Mouse (Mus musculus) midbrain, embryonic 12.5 days (tissue): Measurements from ENCODE around the gene Tmigd1. TPM values are rescaled to one million over a fixed set of nuclear protein-coding genes. Genes with fewer than 3 reads are reported as not detected.

Experiments
- ATAC-seq: fragments of 200-750 bp; cut with Nextera tagmentation; 2 replicates; pipeline ENCODE4 v1.8.0; 2017; ENCODE audit warnings: low read depth, moderate TSS enrichment, moderate library complexity; ENCODE audit not compliant: low FRiP score
- H3K27ac ChIP-seq: fragments of 300-500 bp; sonication (generic); replicated peaks from 2 replicates; pipeline ENCODE4 v1.5.1; 2016; ENCODE audit warnings: mild to moderate bottlenecking
- H3K27me3 ChIP-seq: fragments of 300-500 bp; sonication (generic); 2 replicates; pipeline ENCODE4 v1.6.1; 2016; ENCODE audit warnings: mild to moderate bottlenecking
- H3K36me3 ChIP-seq: fragments of 300-500 bp; sonication (generic); 2 replicates; pipeline ENCODE4 v1.6.1; 2016
- H3K4me1 ChIP-seq: fragments of 300-500 bp; sonication (generic); 2 replicates; pipeline ENCODE4 v1.6.1; 2016
- H3K4me2 ChIP-seq: fragments of 300-500 bp; sonication (generic); replicated peaks from 2 replicates; pipeline ENCODE4 v1.6.1; 2016; ENCODE audit warnings: mild to moderate bottlenecking, moderate library complexity
- H3K4me3 ChIP-seq: fragments of 300-500 bp; sonication (generic); 2 replicates; pipeline ENCODE4 v1.5.1; 2016; ENCODE audit warnings: mild to moderate bottlenecking
- H3K9ac ChIP-seq: fragments of 300-500 bp; sonication (generic); replicated peaks from 2 replicates; pipeline ENCODE4 v1.6.1; 2016; ENCODE audit warnings: mild to moderate bottlenecking, moderate library complexity
- H3K9me3 ChIP-seq: fragments of 300-500 bp; sonication (generic); 2 replicates; pipeline ENCODE4 v1.6.1; 2016; ENCODE audit warnings: mild to moderate bottlenecking
- WGBS: fragments of 180-500 bp; shearing (Covaris S2); methylation state at CpG from one replicate; pipeline ENCODE4 v1.1.7; 2016; 5-methylcytosine and 5-hydroxymethylcytosine counted together
- polyA plus RNA-seq: library from polyadenylated mRNA; unstranded; fragments of >200 nt; fragmentation: Nextera tagmentation; extraction: Ambion mirVana; gene quantifications from 2 replicates; pipeline ENCODE4 v1.2.1, GENCODE M21; 2016

Gene Tmigd1
- polyA plus RNA-seq, 1 experiment from 2014 or later: not detected

DNA sequence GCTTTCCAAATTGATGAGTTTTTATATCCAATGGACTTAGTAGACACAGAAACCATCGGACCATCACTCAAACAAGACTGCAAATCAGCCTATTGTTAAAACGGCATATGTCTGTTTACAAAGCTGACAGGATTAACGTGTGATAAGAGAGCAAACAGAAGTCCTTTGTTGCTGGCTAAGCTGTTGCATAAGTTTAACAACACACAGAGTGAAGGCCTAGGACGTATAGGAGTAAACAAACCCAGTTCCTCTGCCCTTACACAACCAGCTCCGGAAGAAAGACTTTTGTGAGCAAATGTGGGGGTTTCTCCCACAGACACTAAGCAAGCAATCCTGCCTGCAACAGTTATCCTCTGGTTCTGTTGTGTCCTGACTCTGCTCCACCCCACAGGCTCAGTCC lies 17.5 kb upstream of the Tmigd1 start:
- Histone ChIP-seq H3K4me1 (no peaks in the 10 kb centered on the region), H3K9me3 (no peaks in the 10 kb centered on the region), H3K9ac (no peak overlapping the region), H3K4me2 (no peak overlapping the region), H3K36me3 (no peaks in the 10 kb centered on the region), H3K4me3 (no peak overlapping the region), H3K27ac (no peak overlapping the region), H3K27me3 (no peaks in the 10 kb centered on the region)
- WGBS: 25% methylated on average over 5 of the region's 5 CpGs
- ATAC-seq: no peak

DNA sequence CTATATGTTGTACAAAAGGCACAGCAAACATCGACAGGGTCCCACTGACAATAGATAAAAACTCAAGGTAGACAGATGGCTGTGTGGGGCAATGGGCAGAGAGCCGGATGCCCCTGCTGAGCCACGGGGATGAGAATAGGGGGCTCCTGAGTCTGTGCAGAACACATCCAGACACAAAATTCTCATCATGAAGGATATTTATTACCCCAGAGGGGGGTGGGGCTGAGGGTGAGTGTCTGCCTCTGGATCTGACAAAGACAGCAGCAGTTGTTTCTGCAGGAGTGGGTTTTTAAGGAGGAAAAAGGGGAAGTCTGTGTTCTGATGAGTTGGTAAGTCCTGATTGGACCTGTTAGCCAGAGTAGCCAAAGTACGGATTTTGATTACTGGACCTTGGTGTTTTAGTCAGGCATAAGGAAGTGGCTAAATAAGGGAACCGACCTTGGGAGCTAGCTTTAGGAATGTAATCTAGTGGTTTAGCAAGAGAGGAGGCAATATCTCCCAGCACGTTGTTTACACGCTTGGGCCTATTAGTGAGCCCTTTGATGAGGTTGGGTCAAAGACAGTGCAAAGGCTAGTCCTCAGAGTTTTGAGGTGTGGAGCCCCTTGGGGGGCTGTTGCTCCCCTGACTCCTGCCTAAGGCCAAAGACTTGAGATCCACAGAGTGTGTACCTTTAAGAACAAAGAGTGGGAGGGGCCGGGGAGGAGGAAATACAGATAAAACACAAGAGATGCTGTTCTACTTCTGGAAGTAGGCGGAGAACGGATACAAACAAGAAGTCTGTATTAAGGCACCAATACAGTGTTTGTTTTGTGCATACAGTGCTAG lies 12.4 kb upstream of the Tmigd1 start:
- Histone ChIP-seq H3K4me2 (no peak overlapping the region), H3K36me3 (no peaks in the 10 kb centered on the region), H3K27me3 (no peaks in the 10 kb centered on the region), H3K9me3 (no peaks in the 10 kb centered on the region), H3K4me1 (no peaks in the 10 kb centered on the region; the same call in 1 of the 2 replicates), H3K9ac (no peak overlapping the region), H3K27ac (no peak overlapping the region), H3K4me3 (no peak overlapping the region)
- 78% methylated on average over 10 of the region's 10 CpGs for WGBS
- no peak for ATAC-seq

DNA sequence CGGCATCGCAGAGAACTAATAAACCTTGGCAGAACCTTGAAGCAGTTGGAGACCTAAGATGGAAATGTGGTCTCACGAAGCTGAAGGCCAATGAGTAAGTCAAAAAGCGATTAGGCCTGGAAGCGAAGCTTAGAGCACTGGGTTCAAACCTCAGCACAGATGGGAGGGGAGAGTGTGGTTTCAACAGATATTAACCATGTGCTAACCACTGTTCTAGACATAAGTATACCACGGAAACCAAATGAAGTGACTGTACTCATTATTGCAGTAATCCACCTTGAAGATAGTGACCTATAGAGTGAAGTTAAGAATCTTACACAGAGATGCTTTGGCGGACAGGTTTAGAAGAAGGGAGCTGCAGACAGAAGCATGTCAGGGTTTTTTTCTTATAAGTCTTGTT lies 10.8 kb upstream of the Tmigd1 start:
- 91% methylated on average over 7 of the region's 7 CpGs for WGBS
- H3K27me3 ChIP-seq: no peaks in the 10 kb centered on the region
- H3K4me1 ChIP-seq: no peaks in the 10 kb centered on the region; the same call in 1 of the 2 replicates
- no peak overlapping the region for H3K27ac ChIP-seq
- H3K4me2 ChIP-seq: no peak overlapping the region
- no peak overlapping the region for H3K9ac ChIP-seq
- H3K9me3 ChIP-seq: no peaks in the 10 kb centered on the region
- no peak for ATAC-seq
- no peaks in the 10 kb centered on the region for H3K36me3 ChIP-seq
- H3K4me3 ChIP-seq: no peak overlapping the region

DNA sequence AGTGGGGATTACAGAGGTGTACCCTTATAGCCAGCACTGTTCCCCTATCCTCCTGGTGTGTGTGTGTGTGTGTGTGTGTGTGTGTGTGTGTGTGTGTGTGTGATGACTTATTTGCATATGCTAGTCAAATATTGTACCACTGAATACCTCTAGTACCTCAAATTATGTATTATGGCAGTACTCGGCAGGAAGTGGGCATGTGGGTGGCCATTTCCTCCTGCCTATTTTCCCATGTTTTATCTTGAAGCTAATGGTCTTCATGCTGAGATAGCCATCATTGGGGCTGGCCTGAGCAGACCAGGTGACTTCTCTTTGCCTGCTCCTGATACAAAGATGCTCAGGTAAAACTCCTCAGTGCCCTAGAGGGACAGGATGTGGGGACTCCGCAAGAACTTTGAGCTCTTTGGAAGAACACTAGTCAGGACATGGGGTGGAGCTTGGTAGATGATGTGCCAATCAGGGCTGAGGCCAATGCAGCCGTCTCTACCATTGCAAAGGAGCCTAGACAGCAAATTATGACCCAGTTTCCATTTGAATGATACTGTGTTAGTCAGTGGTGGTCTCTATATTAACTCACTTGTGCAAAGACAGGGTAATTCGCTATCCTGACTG lies 10.1 kb upstream of the Tmigd1 start:
- 85% methylated on average over 4 of the region's 4 CpGs for WGBS
- H3K27me3 ChIP-seq: no peaks in the 10 kb centered on the region
- H3K9ac ChIP-seq: no peak overlapping the region
- no peaks in the 10 kb centered on the region for H3K9me3 ChIP-seq
- H3K4me3 ChIP-seq: no peak overlapping the region
- no peaks in the 10 kb centered on the region for H3K36me3 ChIP-seq
- no peak overlapping the region for H3K27ac ChIP-seq
- H3K4me2 ChIP-seq: no peak overlapping the region
- no peaks in the 10 kb centered on the region; the same call in 1 of the 2 replicates for H3K4me1 ChIP-seq
- ATAC-seq: no peak

DNA sequence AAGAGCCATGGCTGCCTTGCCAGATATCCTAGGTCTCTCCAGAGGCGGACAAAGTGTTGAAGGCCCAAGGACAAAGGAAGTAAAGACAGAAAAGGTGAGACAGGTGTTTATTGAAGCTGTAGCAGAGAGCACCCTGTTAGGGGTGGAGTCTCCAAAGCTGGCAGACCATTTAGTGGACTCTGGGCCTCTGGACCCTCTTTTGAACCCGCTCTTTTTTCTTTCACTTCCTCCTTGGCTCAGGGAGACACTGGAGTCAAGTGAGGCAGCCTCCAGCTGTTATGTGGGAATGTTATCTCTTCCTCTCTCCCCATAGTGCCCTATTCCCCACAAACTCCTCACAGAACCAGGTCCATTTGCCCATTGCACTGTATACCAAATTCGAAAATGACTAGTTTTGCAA lies 9.0 kb upstream of the Tmigd1 start:
- H3K27ac ChIP-seq: no peak overlapping the region
- H3K9ac ChIP-seq: no peak overlapping the region
- no peak for ATAC-seq
- WGBS: 85% methylated on average over 3 of the region's 3 CpGs
- no peaks in the 10 kb centered on the region for H3K27me3 ChIP-seq
- no peak overlapping the region for H3K4me2 ChIP-seq
- H3K4me1 ChIP-seq: peaks cover 4% of the 10 kb centered on the region
- no peak overlapping the region for H3K4me3 ChIP-seq
- H3K36me3 ChIP-seq: no peaks in the 10 kb centered on the region
- no peaks in the 10 kb centered on the region for H3K9me3 ChIP-seq

DNA sequence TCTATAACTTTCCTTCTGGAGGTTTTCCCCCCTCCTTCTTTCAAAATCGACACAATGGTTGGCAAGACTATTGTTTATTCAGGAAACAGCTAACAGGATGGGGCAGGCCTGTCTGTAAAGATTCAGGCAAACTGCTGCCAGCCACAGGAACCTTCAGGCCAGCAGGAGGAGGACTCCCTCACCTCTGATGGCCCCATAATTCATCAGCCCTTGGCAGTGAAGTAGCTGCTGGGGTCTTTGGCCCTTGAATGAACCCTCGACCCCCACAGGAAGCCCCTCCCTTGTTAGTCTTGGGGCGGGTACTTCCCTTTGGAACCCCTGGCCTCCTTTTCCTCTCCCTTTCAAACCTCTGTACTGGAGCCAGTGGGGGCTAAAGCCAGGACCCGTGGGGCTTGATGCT lies 8.4 kb upstream of the Tmigd1 start:
- Histone ChIP-seq H3K4me3 (no peak overlapping the region), H3K27me3 (no peaks in the 10 kb centered on the region), H3K9ac (no peak overlapping the region), H3K4me2 (no peak overlapping the region), H3K36me3 (no peaks in the 10 kb centered on the region), H3K27ac (no peak overlapping the region), H3K9me3 (no peaks in the 10 kb centered on the region), H3K4me1 (peaks cover 7% of the 10 kb centered on the region)
- no peak for ATAC-seq
- WGBS: 65% methylated on average over 4 of the region's 4 CpGs

DNA sequence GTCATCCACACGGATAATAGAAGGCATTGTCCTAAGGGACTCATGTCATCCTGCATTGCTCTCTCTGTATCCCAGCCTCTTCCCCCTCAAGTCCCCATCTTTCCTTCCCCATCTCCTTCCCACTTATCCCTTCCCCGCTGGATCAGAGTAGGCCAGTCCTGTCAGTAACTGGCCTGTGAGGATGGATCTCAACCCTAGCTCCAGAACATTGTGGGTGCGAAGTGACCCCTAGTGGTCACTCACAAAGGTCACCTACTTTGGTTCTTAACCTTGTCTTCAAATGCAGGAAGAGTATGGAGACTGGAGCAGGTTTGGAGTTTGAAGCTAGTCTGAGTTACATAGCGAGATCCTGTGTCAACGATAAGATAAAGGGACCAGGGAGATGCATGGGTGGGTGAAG lies 7.7 kb upstream of the Tmigd1 start:
- no peaks in the 10 kb centered on the region for H3K36me3 ChIP-seq
- H3K27ac ChIP-seq: no peak overlapping the region
- peaks cover 7% of the 10 kb centered on the region for H3K4me1 ChIP-seq
- H3K4me2 ChIP-seq: no peak overlapping the region
- ATAC-seq: no peak
- H3K9ac ChIP-seq: no peak overlapping the region
- H3K27me3 ChIP-seq: no peaks in the 10 kb centered on the region
- 33% methylated on average over 5 of the region's 5 CpGs for WGBS
- no peak overlapping the region for H3K4me3 ChIP-seq
- H3K9me3 ChIP-seq: no peaks in the 10 kb centered on the region

DNA sequence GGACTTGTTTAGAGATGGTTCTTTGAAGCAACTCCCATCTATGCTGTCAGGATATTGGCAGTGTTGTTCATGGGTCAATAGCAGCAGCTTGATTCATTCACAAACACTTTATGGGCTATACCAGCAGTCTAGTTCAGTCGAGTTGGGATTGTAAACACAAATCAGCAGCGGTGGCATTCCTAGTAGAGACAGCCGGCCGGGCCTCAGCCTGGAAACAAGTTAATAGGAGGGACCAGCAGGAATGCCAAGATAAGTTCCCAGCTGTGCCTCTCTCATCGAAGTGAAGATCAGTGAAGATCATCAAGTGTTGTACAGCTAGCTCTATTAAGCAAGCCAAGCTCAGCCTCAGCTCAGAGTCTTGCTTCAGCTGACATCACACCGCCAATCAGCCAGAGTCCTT lies 5.6 kb upstream of the Tmigd1 start:
- no peak overlapping the region for H3K27ac ChIP-seq
- H3K4me1 ChIP-seq: peaks cover 7% of the 10 kb centered on the region
- no peaks in the 10 kb centered on the region for H3K36me3 ChIP-seq
- H3K9me3 ChIP-seq: no peaks in the 10 kb centered on the region
- H3K4me2 ChIP-seq: no peak overlapping the region
- no peak overlapping the region for H3K9ac ChIP-seq
- WGBS: 76% methylated on average over 6 of the region's 6 CpGs
- no peaks in the 10 kb centered on the region for H3K27me3 ChIP-seq
- no peak for ATAC-seq
- H3K4me3 ChIP-seq: no peak overlapping the region

DNA sequence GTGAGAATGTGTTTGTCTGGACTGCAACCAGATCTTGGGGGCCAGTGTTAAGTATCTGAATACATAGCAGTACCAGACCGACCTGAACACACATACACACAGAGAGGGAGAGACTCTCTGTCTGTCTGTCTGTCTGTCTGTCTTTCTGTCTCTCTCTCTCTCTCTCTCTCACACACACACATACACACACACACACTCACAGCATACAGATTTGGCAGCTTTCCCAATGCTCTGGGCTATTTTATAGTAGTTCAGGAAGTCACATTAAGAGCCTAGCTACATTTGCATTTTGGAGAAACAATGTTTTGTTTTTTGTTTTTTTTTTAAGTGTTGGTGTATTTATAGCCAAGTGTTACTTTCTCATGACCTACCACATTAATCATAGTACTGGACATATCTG lies 4.8 kb upstream of the Tmigd1 start:
- no peaks in the 10 kb centered on the region for H3K9me3 ChIP-seq
- no peak overlapping the region for H3K4me2 ChIP-seq
- WGBS: 64% methylated on average over 1 of the region's 1 CpGs

DNA sequence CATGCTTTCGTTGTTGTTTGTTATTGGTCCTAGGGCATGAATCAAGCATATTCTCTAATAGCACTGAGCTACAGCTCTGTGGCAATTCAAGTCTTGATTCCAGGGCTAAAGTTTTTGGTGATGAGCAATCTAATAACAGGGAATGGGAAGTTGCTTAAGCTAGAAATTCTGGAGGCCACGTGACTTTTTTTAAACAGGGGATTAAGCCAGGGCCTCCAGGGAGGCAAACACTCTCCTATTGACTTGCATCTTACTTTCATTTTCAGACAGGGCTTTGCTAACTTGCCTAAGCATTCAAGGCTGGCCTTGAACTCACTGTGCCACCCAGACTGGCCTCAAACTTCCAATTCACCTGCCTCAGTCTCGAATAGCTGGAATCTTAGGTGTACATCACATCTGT lies 4.1 kb upstream of the Tmigd1 start:
- WGBS: 52% methylated on average over 3 of the region's 3 CpGs
- no peak overlapping the region for H3K27ac ChIP-seq
- no peaks in the 10 kb centered on the region for H3K9me3 ChIP-seq
- H3K4me3 ChIP-seq: no peak overlapping the region
- H3K4me1 ChIP-seq: peaks cover 7% of the 10 kb centered on the region
- no peak overlapping the region for H3K4me2 ChIP-seq
- H3K9ac ChIP-seq: no peak overlapping the region
- H3K36me3 ChIP-seq: no peaks in the 10 kb centered on the region
- ATAC-seq: no peak
- H3K27me3 ChIP-seq: no peaks in the 10 kb centered on the region

More for the DNA sequence above, 4.8 kb upstream of the Tmigd1 start:
- no peak for ATAC-seq
- no peaks in the 10 kb centered on the region for H3K27me3 ChIP-seq
- no peaks in the 10 kb centered on the region for H3K36me3 ChIP-seq
- H3K27ac ChIP-seq: no peak overlapping the region
- peaks cover 7% of the 10 kb centered on the region for H3K4me1 ChIP-seq
- H3K9ac ChIP-seq: no peak overlapping the region
- no peak overlapping the region for H3K4me3 ChIP-seq

DNA sequence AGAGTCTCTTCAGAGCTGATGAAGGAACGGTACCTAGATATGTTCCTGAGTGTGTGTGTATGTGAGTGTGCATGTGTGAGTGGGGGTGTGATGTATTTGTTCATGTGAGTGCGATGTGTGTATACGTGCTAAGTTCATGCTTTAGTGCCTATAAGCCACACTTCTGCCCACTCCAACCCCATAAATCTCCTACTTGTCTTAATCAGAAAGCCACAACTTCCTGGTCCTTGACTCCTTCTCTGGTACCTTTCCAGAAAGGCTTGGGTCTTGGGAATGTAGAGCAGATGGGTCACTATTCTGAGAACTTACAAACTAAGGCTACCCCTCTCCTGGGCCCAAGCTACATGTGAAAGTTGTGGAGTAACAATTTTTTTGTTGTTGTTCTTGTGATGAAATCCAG lies 3.2 kb upstream of the Tmigd1 start:
- peaks cover 7% of the 10 kb centered on the region for H3K4me1 ChIP-seq
- H3K36me3 ChIP-seq: no peaks in the 10 kb centered on the region
- no peak overlapping the region for H3K27ac ChIP-seq
- no peak overlapping the region for H3K4me2 ChIP-seq
- ATAC-seq: no peak
- H3K9ac ChIP-seq: no peak overlapping the region
- H3K4me3 ChIP-seq: no peak overlapping the region
- H3K9me3 ChIP-seq: no peaks in the 10 kb centered on the region
- no peaks in the 10 kb centered on the region for H3K27me3 ChIP-seq
- WGBS: 96% methylated on average over 3 of the region's 3 CpGs

DNA sequence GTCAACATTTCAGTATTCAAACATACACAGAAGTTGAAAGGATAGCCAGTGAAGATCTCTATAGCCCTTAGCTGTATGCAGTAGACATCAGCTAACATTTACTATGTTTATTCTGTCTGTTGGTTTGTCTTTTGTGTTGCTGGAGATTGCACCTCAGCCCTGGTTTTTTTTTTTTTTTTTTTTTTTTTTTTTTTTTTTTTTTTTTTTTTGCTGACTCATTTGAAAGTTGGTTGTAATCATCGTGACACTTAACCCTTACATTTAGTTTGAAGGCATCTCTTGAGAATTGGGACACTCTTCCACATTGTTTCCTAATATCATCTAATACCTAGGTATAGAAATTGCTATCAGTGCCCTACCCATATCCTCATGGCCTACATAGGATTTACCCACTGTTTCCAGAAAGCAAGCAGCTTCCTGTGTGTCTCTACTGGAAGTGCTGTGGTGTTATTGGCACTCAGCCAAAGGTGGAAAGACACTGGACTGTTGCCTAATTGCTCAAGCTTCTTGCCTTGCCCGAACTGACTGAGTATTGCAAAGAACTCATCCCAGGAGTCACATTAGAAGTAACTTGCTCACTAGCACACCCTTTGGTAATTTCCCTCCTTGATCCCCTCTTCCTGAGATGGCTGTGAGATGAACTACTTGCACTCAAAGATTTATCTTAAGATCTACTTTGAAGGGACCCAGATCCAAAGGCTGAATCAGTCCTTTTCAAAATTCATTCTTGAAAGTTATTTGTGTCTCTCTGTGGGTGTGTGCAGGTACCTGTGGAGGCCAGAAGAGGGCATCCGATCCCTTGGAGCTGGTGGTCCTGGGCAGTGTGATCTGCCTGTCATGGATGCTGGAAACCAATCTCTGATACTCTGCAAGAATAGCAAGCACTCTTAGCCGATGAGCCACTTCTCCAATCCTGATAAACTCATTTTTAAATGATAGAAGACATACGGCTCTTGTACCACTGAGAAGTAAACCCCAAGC lies 1.9 kb upstream of the Tmigd1 start:
- Histone ChIP-seq H3K4me1 (peaks cover 7% of the 10 kb centered on the region; the same call in 1 of the 2 replicates), H3K27me3 (no peaks in the 10 kb centered on the region), H3K27ac (no peak overlapping the region), H3K9ac (no peak overlapping the region), H3K36me3 (no peaks in the 10 kb centered on the region), H3K4me3 (no peak overlapping the region), H3K4me2 (no peak overlapping the region), H3K9me3 (no peaks in the 10 kb centered on the region)
- 74% methylated on average over 5 of the region's 5 CpGs for WGBS
- ATAC-seq: no peak
